Mouse (Mus musculus): ENCODE measurements at regions not wholly inside any gene's neighbourhood (a gene's known extent, or its start where the extent isn't known, plus 50 kb on each side); places are given as distances from the start of the nearest gene placed in this dataset.

- no peak overlapping the region for H3K4me2 ChIP-seq (ENCODE audit: insufficient read depth, low read depth, poor library complexity, severe bottlenecking)
- H3K9ac ChIP-seq (ENCODE audit: insufficient read depth, low read depth) = no peak overlapping the region
- DNase-seq (ENCODE audit: extremely low read depth) = no peak
- no peak overlapping the region for H3K27ac ChIP-seq (ENCODE audit: insufficient read depth, low read depth)
- peaks cover 0 to under 1% of the 10 kb centered on the region in 2 experiments; a peak in 1 of 4 replicates for H3K4me1 ChIP-seq (ENCODE audit: control insufficient read depth in 1 of 2, insufficient read depth in 2 of 2)
- no peak for TF ChIP-seq PAX5 (IDR thresholded peaks at IDR 0.05; ENCODE audit: low read length)
- TF ChIP-seq ELF1 (IDR thresholded peaks at IDR 0.05; ENCODE audit: low read depth, low read length) = no peak
- TF ChIP-seq GABPA (IDR thresholded peaks at IDR 0.05; ENCODE audit: insufficient replicate concordance, low read depth, low read length) = no peak
- TF ChIP-seq CHD1 (IDR thresholded peaks at IDR 0.05; ENCODE audit: low read depth, low read length) = no peak
- TF ChIP-seq HCFC1 (IDR thresholded peaks at IDR 0.05; ENCODE audit: low read depth, low read length) = no peak
- no peak for TF ChIP-seq ETS1 (conservative IDR thresholded peaks at IDR 0.05; ENCODE audit: low read depth, low read length)
- no peak for TF ChIP-seq USF1 (IDR thresholded peaks at IDR 0.05; ENCODE audit: low read depth, low read length)
- TF ChIP-seq USF2 (conservative IDR thresholded peaks at IDR 0.05; ENCODE audit: low read depth, low read length) = no peak
- no peak for TF ChIP-seq EP300 (IDR thresholded peaks at IDR 0.05; ENCODE audit: low read length)
- TF ChIP-seq SIN3A (IDR thresholded peaks at IDR 0.05; ENCODE audit: low read length) = no peak
- TF ChIP-seq MAFK (IDR thresholded peaks at IDR 0.05; ENCODE audit: insufficient replicate concordance, low read length) = no peak
- TF ChIP-seq ZC3H11A (IDR thresholded peaks at IDR 0.05; ENCODE audit: low read depth, low read length) = no peak
- TF ChIP-seq E2F4 (IDR thresholded peaks at IDR 0.05; ENCODE audit: insufficient replicate concordance, low read depth, low read length) = no peak
- no peak for TF ChIP-seq CHD2 (IDR thresholded peaks at IDR 0.05; ENCODE audit: low read length)
- no peak for TF ChIP-seq POLR2AphosphoS2 (IDR thresholded peaks at IDR 0.05; ENCODE audit: low read depth, low read length)
- TF ChIP-seq SMC3 (IDR thresholded peaks at IDR 0.05; ENCODE audit: low read depth, low read length) = no peak
- H3K9me3 ChIP-seq (replicated peaks; ENCODE audit: low read length) = peaks cover 3% of the 10 kb centered on the region
- H3K4me3 ChIP-seq (replicated peaks in 1 of 3; ENCODE audit: low read depth in 2 of 3, low read length in 2 of 3, poor library complexity in 1 of 3) = no peak overlapping the region
- no peaks in the 10 kb centered on the region for H3K36me3 ChIP-seq (replicated peaks in 1 of 2; ENCODE audit: control insufficient read depth in 1 of 2, insufficient read depth in 1 of 2, low read length in 1 of 2)
- no peaks in the 10 kb centered on the region for H3K27me3 ChIP-seq (replicated peaks)
- H3K79me2 ChIP-seq (replicated peaks; ENCODE audit: control insufficient read depth, extremely low read depth, insufficient read depth, poor library complexity, severe bottlenecking) = no peaks in the 10 kb centered on the region
- dilution Hi-C loops (cut with MboI; ENCODE audit: extremely low pct_ligation_motif_present, extremely low pct_unique_long_range_greater_than_20kb, low sequenced_read_pairs) = no loop called here
- in situ Hi-C loops (cut with MboI; ENCODE audit: low pct_ligation_motif_present, low pct_unique_long_range_greater_than_20kb, low sequenced_read_pairs) = no loop called here
These were observed 77.0 kb upstream of the Gm10234 start for GRCm38 (mm10) chr6:95244911-95245310.

- no peak overlapping the region for H3K27ac ChIP-seq (ENCODE audit: insufficient read depth, low read depth)
- no peaks in the 10 kb centered on the region for H3K36me3 ChIP-seq (replicated peaks in 1 of 2; ENCODE audit: control insufficient read depth in 1 of 2, insufficient read depth in 1 of 2, low read length in 1 of 2)
- no peak overlapping the region for H3K4me2 ChIP-seq (ENCODE audit: insufficient read depth, low read depth, poor library complexity, severe bottlenecking)
- no peak overlapping the region for H3K4me3 ChIP-seq (replicated peaks in 1 of 3; ENCODE audit: low read depth in 2 of 3, low read length in 2 of 3, poor library complexity in 1 of 3)
- in situ Hi-C loops (cut with MboI; ENCODE audit: low pct_ligation_motif_present, low pct_unique_long_range_greater_than_20kb, low sequenced_read_pairs) = no loop called here
- H3K4me1 ChIP-seq (ENCODE audit: control insufficient read depth in 1 of 2, insufficient read depth in 2 of 2) = no peaks in the 10 kb centered on the region
- no peak for TF ChIP-seq ZKSCAN1 (IDR thresholded peaks at IDR 0.05; ENCODE audit: borderline replicate concordance, low read depth, low read length)
- no peak for TF ChIP-seq E2F4 (IDR thresholded peaks at IDR 0.05; ENCODE audit: insufficient replicate concordance, low read depth, low read length)
- TF ChIP-seq NRF1 (IDR thresholded peaks at IDR 0.05; ENCODE audit: low read depth, low read length) = no peak
- TF ChIP-seq POLR2A (IDR thresholded peaks at IDR 0.05; ENCODE audit: low read depth, low read length) = no peak
- TF ChIP-seq NELFE (IDR thresholded peaks at IDR 0.05; ENCODE audit: low read depth, low read length) = no peak
- no peak overlapping the region for H3K9ac ChIP-seq (ENCODE audit: insufficient read depth, low read depth)
- H3K79me2 ChIP-seq (replicated peaks; ENCODE audit: control insufficient read depth, extremely low read depth, insufficient read depth, poor library complexity, severe bottlenecking) = no peaks in the 10 kb centered on the region
- dilution Hi-C loops (cut with MboI; ENCODE audit: extremely low pct_ligation_motif_present, extremely low pct_unique_long_range_greater_than_20kb, low sequenced_read_pairs) = no loop called here
- H3K27me3 ChIP-seq (replicated peaks) = no peaks in the 10 kb centered on the region
- H3K9me3 ChIP-seq (replicated peaks; ENCODE audit: low read length) = no peaks in the 10 kb centered on the region
- no peak for DNase-seq (ENCODE audit: extremely low read depth)
These were observed 65.6 kb upstream of the Gm10234 start for GRCm38 (mm10) chr6:95256303-95256702.
